Mouse (Mus musculus): ENCODE measurements at regions not wholly inside any gene's neighbourhood (a gene's known extent, or its start where the extent isn't known, plus 50 kb on each side); places are given as distances from the start of the nearest gene placed in this dataset.

- no peak for DNase-seq (ENCODE audit: low spot score)
These were observed 339.9 kb upstream of the Gm10131 start for GRCm38 (mm10) chr8:34451211-34452000.

- DNase-seq (ENCODE audit: low spot score) = no peak
These were observed 338.0 kb upstream of the Gm10131 start for GRCm38 (mm10) chr8:34449391-34450044.

GRCm38 (mm10) chr8:34447880-34448830 lies 336.6 kb upstream of the Gm10131 start:
- no peak for DNase-seq (ENCODE audit: low spot score)

GRCm38 (mm10) chr8:34442688-34443087 lies 331.2 kb upstream of the Gm10131 start:
- no peak for DNase-seq (ENCODE audit: low spot score)

GRCm38 (mm10) chr8:34441756-34442155 lies 330.2 kb upstream of the Gm10131 start:
- DNase-seq (ENCODE audit: low spot score) = no peak

- DNase-seq (ENCODE audit: low spot score) = no peak
These were observed 329.2 kb upstream of the Gm10131 start for GRCm38 (mm10) chr8:34440771-34441170.

- no peak for DNase-seq (ENCODE audit: low spot score)
These were observed 327.2 kb upstream of the Gm10131 start for GRCm38 (mm10) chr8:34438771-34439170.

GRCm38 (mm10) chr8:34431985-34432384 lies 320.4 kb upstream of the Gm10131 start:
- DNase-seq (ENCODE audit: low spot score) = no peak

GRCm38 (mm10) chr8:34429231-34429630 lies 317.7 kb upstream of the Gm10131 start:
- no peak for DNase-seq (ENCODE audit: low spot score)

GRCm38 (mm10) chr8:34401571-34401970 lies 290.0 kb upstream of the Gm10131 start:
- no peak for DNase-seq (ENCODE audit: low spot score)

GRCm38 (mm10) chr8:34398914-34399813 lies 287.6 kb upstream of the Gm10131 start:
- no peak for DNase-seq (ENCODE audit: low spot score)

GRCm38 (mm10) chr8:34397583-34398411 lies 286.3 kb upstream of the Gm10131 start:
- no peak for DNase-seq (ENCODE audit: low spot score)

GRCm38 (mm10) chr8:34397225-34397582 lies 285.7 kb upstream of the Gm10131 start:
- DNase-seq (ENCODE audit: low spot score) = no peak

GRCm38 (mm10) chr8:34392981-34393828 lies 281.7 kb upstream of the Gm10131 start:
- peak; percentile 61 for DNase-seq (ENCODE audit: low spot score)

- DNase-seq (ENCODE audit: low spot score) = peak; percentile 55
These were observed 280.9 kb upstream of the Gm10131 start for GRCm38 (mm10) chr8:34392208-34392980.

- no peak for DNase-seq (ENCODE audit: low spot score)
These were observed 274.4 kb upstream of the Gm10131 start for GRCm38 (mm10) chr8:34385806-34386439.

GRCm38 (mm10) chr8:34380615-34381014 lies 269.1 kb upstream of the Gm10131 start:
- DNase-seq (ENCODE audit: low spot score) = no peak

GRCm38 (mm10) chr8:34377154-34377553 lies 265.6 kb upstream of the Gm10131 start:
- no peak for DNase-seq (ENCODE audit: low spot score)
